Mouse (Mus musculus): Measurements from ENCODE around the gene Zic4. TPM values are rescaled to one million over a fixed set of nuclear protein-coding genes. Genes with fewer than 3 reads are reported as not detected.

The Zic4 gene
- polyA plus RNA-seq, 1 experiment from 2014 or later, result 0.06 TPM

DNA sequence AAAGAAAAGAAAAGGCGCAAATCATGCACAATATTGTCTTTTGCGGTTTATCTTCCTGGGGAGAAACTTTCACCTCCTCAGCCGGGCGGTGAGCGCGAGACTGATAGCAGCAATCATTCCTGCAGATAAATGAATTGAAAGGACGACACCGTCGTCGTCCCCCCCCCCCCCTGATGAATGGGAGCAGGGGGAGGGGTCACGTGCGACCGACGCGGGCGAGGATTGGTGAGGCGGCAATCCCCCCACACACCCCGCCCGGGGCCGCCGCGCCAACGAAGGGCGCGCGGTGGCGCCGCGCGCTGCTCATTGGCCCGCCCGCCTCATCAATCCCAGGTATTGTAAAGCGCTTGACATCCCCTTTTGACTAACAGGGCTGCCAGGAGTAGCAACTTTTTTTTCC, 3.5 kb downstream of the Zic4 start, which contains the start of gene Zic1:
Zic1 (minus strand) TSS at position 147 of the 400 bp plus-strand sequence.
- peak within 1 kb of the TSS; percentile 24 for H3K4me3 ChIP-seq (replicated peaks)
- no peak within 1 kb of the TSS for H3K9ac ChIP-seq
- no peak within 1 kb of the TSS for H3K27ac ChIP-seq
- no peaks in the 10 kb centered on the region for H3K36me3 ChIP-seq
- H3K4me1 ChIP-seq, result peaks cover 15% of the 10 kb centered on the region
- H3K27me3 ChIP-seq (replicated peaks), result peaks cover 86% of the 10 kb centered on the region
- no peaks in the 10 kb centered on the region for H3K9me3 ChIP-seq
- ATAC-seq (ENCODE audit: insufficient read depth, low FRiP score, low read depth), result no peak
- WGBS, result under 1% methylated on average over 32 of the region's 33 CpGs
- H3K4me2 ChIP-seq, result peak within 1 kb of the TSS; percentile 44

DNA sequence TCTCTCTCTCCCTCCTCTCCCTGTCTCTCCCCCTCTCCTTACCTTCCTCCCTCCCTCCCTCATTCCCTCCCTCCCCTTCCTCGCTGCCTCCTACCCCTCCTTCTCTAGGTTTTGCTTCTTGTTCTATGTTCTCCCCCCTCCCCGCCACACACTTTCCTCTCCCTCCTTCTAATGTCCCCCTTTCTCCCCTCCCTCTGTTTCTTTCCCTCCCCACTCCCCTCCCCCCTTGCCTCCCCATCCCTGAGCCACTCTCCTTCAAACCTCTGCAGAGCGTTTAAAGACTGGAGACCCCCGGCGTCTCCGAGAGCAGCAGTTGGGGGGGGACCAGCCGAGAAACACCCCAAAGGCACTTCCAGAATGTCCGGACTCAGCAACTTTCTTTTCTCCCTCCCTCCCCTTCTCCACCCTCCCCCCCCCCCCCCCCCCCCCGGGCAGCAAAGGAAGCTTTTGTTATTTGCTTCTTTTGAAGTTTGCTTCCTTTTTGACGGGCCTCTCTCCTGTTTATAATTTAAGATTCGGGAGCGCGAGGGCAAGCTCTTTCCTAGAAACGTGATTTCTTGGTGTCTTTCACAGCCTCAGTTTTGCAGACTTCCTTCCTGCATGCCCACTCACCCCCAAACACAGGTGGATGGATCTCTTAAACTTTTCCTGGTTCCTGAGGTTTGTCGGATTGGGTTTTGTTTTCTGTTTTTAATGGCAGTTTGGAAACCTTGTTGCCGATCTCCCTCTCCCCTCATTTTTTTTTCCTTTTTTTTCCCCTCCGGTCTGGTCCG, 4.2 kb downstream of the Zic4 start:
- no peak overlapping the region for H3K4me2 ChIP-seq
- H3K36me3 ChIP-seq, result no peaks in the 10 kb centered on the region
- WGBS, result under 1% methylated on average over 18 of the region's 18 CpGs
- no peak overlapping the region for H3K9ac ChIP-seq
- no peak overlapping the region for H3K4me3 ChIP-seq (replicated peaks)
- H3K27me3 ChIP-seq (replicated peaks), result peaks cover 88% of the 10 kb centered on the region
- no peak for ATAC-seq (ENCODE audit: insufficient read depth, low FRiP score, low read depth)
- no peak overlapping the region for H3K27ac ChIP-seq
- no peaks in the 10 kb centered on the region for H3K9me3 ChIP-seq
- peaks cover 15% of the 10 kb centered on the region for H3K4me1 ChIP-seq

- WGBS, result 3% methylated on average over 30 of the region's 30 CpGs
Measured at GRCm38 (mm10) chr9:91366999-91367811, 5.0 kb downstream of the Zic4 start.

DNA sequence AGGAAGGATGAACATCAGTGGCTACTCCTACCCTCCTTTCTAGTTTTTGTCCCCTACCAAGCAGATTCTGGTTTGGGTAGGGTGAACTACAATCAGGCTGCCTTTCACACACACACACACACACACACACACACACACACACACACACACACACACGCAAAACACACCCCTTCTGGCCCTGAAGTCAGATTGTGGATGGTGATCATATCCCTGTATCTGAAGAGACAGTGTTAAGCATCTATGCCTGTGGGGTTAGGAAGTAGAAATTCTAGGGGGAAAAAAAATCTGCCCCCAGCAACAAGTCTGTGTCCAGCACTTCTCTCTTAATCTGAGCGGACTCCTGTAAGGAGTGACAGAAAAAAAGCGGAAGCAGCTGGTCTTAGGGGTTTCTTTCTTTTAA, 5.9 kb downstream of the Zic4 start:
- no peak for ATAC-seq (ENCODE audit: insufficient read depth, low FRiP score, low read depth)
- peaks cover 89% of the 10 kb centered on the region for H3K27me3 ChIP-seq (replicated peaks)
- no peak overlapping the region for H3K4me3 ChIP-seq (replicated peaks)
- peaks cover 9% of the 10 kb centered on the region for H3K4me1 ChIP-seq
- no peak overlapping the region for H3K27ac ChIP-seq
- H3K4me2 ChIP-seq, result no peak overlapping the region
- H3K36me3 ChIP-seq, result no peaks in the 10 kb centered on the region
- 4% methylated on average over 3 of the region's 3 CpGs for WGBS
- no peaks in the 10 kb centered on the region for H3K9me3 ChIP-seq
- H3K9ac ChIP-seq, result no peak overlapping the region

More at GRCm38 (mm10) chr9:91366999-91367811, 5.0 kb downstream of the Zic4 start:
- Histone ChIP-seq H3K27ac (no peak overlapping the region), H3K9me3 (no peaks in the 10 kb centered on the region), H3K27me3 (replicated peaks) (peaks cover 88% of the 10 kb centered on the region), H3K9ac (no peak overlapping the region), H3K4me3 (replicated peaks) (no peak overlapping the region), H3K4me2 (no peak overlapping the region), H3K36me3 (no peaks in the 10 kb centered on the region), H3K4me1 (peaks cover 11% of the 10 kb centered on the region)
- ATAC-seq (ENCODE audit: insufficient read depth, low FRiP score, low read depth), result no peak

GRCm38 (mm10) chr9:91368946-91369292, 6.7 kb downstream of the Zic4 start:
- peaks cover 9% of the 10 kb centered on the region for H3K4me1 ChIP-seq
- peaks cover 85% of the 10 kb centered on the region for H3K27me3 ChIP-seq (replicated peaks)
- ATAC-seq (ENCODE audit: insufficient read depth, low FRiP score, low read depth), result no peak
- no peak overlapping the region for H3K9ac ChIP-seq
- no peaks in the 10 kb centered on the region for H3K9me3 ChIP-seq
- no peak overlapping the region for H3K4me2 ChIP-seq
- no peak overlapping the region for H3K4me3 ChIP-seq (replicated peaks)
- no peak overlapping the region for H3K27ac ChIP-seq
- no peaks in the 10 kb centered on the region for H3K36me3 ChIP-seq
- 4% methylated on average over 13 of the region's 13 CpGs for WGBS

DNA sequence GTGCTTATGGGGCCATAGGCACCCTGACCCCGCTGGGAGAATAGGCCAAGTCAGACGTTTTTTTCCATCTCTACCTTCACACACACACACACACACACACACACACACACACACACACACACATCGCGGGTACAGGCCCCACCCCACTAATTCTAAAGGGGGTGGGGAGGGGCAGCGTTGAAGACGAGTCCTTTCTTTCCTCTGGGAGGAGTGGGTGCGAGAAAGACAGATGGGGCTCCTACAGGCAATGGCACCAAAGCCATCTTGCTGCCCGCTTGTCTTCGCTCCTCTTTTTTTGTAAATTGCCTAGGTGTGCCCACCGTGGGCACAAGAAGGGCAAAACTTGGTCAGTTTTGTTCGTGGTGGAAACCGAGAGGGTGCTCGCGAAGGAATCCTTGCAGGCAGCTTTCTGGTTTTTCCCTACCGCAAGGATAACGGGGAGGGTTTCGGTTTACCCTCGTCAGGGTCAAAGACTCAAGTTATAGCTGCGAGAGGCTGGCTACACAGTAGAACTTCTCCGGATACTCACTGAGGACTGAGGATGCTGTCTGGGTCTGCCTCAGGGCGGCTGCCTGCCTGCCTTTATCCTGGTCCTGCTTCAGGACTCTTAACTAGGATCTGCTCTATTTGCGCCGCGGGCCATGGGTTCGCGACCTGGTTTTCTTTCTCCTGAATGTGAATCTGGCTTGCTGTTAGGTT, 7.2 kb downstream of the Zic4 start:
- Histone ChIP-seq H3K9ac (no peak overlapping the region), H3K27ac (no peak overlapping the region), H3K27me3 (replicated peaks) (peaks cover 84% of the 10 kb centered on the region), H3K4me1 (peaks cover 7% of the 10 kb centered on the region), H3K9me3 (no peaks in the 10 kb centered on the region), H3K4me2 (no peak overlapping the region), H3K4me3 (replicated peaks) (no peak overlapping the region), H3K36me3 (no peaks in the 10 kb centered on the region)
- WGBS, result 3% methylated on average over 26 of the region's 26 CpGs
- no peak for ATAC-seq (ENCODE audit: insufficient read depth, low FRiP score, low read depth)

DNA sequence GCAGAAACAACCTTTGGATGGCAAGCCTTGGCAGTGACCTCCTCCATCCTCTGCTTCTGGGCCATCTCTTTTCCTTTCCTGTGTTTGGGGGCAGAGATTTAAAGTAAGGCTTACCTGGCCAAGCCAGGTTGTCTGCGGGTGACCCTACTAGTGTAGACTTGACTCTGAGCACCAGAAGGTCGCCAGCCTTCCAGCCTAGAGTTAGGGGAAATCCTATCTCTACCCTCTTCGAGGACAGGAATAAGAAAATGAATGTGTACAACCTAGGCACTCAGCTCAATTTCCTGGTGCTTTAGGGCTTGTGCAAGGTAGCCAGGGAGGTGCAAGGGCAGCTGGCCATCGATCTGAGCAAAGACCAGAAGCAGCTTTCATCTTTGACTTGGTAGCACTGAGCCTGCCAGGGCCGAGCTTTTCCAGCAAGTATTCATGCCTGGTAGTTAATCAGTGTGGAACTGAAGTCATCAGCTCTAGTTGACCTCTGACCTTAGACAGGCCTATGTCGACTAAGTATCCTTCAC, 8.0 kb downstream of the Zic4 start:
- Histone ChIP-seq H3K9me3 (no peaks in the 10 kb centered on the region), H3K4me3 (replicated peaks) (no peak overlapping the region), H3K36me3 (no peaks in the 10 kb centered on the region), H3K27me3 (replicated peaks) (peaks cover 82% of the 10 kb centered on the region), H3K4me1 (no peaks in the 10 kb centered on the region), H3K4me2 (no peak overlapping the region), H3K9ac (no peak overlapping the region), H3K27ac (no peak overlapping the region)
- no peak for ATAC-seq (ENCODE audit: insufficient read depth, low FRiP score, low read depth)
- 16% methylated on average over 6 of the region's 6 CpGs for WGBS

GRCm38 (mm10) chr9:91371011-91371410, 8.8 kb downstream of the Zic4 start:
- peaks cover 84% of the 10 kb centered on the region for H3K27me3 ChIP-seq (replicated peaks)

GRCm38 (mm10) chr9:91371608-91372007, 9.4 kb downstream of the Zic4 start:
- ATAC-seq (ENCODE audit: insufficient read depth, low FRiP score, low read depth), result no peak
- 9% methylated on average over 4 of the region's 4 CpGs for WGBS
- H3K4me3 ChIP-seq (replicated peaks), result no peak overlapping the region
- peaks cover 86% of the 10 kb centered on the region for H3K27me3 ChIP-seq (replicated peaks)
- no peaks in the 10 kb centered on the region for H3K9me3 ChIP-seq
- H3K36me3 ChIP-seq, result no peaks in the 10 kb centered on the region
- no peak overlapping the region for H3K9ac ChIP-seq
- no peak overlapping the region for H3K4me2 ChIP-seq
- H3K4me1 ChIP-seq, result no peaks in the 10 kb centered on the region
- no peak overlapping the region for H3K27ac ChIP-seq

More at GRCm38 (mm10) chr9:91371011-91371410, 8.8 kb downstream of the Zic4 start:
- Histone ChIP-seq H3K4me2 (no peak overlapping the region), H3K9me3 (no peaks in the 10 kb centered on the region), H3K4me3 (replicated peaks) (no peak overlapping the region), H3K36me3 (no peaks in the 10 kb centered on the region), H3K27ac (no peak overlapping the region), H3K9ac (no peak overlapping the region), H3K4me1 (no peaks in the 10 kb centered on the region)
- no peak for ATAC-seq (ENCODE audit: insufficient read depth, low FRiP score, low read depth)

DNA sequence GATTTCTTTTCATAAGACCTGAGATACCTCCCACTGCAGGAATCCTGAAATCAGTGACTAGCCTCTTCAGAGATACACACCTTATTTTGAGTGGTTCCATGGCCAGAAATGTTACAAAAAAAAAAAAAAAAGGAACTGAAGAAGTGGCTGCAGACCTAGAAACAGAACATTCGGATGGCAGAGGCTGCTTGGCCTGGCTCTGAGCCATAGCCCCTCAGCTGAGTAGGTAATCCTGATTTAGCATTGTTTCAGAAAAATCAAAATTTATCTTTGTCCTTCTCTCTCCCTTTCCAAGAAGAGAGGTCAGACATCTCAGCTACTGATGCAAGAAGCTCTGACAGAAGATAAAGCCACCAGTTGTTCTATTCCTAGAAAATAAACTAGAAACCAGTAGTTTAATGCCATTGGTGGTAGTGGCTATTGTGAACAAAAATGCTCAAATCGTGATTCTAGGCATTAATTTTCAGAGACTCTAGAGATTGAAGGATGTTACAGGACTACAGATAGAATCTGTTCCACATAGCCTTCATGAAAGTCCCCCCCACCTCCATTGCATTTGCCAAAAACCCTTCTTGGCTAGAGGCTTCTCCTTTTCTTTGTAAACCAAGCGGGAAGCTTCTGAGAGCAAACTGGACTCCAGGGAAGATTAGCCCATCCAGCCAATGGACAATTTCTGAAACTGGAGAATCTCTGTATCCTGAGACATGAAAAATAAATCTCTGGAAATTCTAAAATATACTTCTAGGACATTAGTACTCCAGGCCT, 11.8 kb downstream of the Zic4 start:
- no peak overlapping the region for H3K9ac ChIP-seq
- no peak overlapping the region for H3K4me2 ChIP-seq
- peaks cover 91% of the 10 kb centered on the region for H3K27me3 ChIP-seq (replicated peaks)
- no peak overlapping the region for H3K27ac ChIP-seq
- 27% methylated on average over 3 of the region's 3 CpGs for WGBS
- no peaks in the 10 kb centered on the region for H3K36me3 ChIP-seq
- no peaks in the 10 kb centered on the region for H3K9me3 ChIP-seq
- H3K4me1 ChIP-seq, result no peaks in the 10 kb centered on the region
- H3K4me3 ChIP-seq (replicated peaks), result no peak overlapping the region
- no peak for ATAC-seq (ENCODE audit: insufficient read depth, low FRiP score, low read depth)

DNA sequence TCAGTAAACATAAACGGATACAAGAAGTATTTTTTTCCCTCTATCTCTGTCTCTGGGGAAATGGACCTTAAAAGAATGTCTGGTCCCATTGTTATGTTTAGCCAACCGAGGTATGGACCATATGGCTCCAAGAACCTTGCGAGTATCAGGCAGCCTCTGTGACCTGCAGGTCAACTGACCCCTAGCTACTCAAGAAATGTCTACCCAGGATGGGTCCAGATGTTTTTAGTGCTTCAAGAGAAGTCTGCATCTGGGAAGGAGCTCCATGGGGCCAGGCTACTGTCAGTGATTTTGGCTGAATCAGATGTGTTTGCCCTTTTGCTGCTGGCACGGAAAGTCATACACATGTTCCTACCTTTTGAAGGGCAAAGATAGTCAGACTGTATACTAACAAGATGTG, 12.5 kb downstream of the Zic4 start:
- Histone ChIP-seq H3K4me2 (no peak overlapping the region), H3K9me3 (no peaks in the 10 kb centered on the region), H3K4me1 (no peaks in the 10 kb centered on the region), H3K27ac (no peak overlapping the region), H3K4me3 (replicated peaks) (no peak overlapping the region), H3K36me3 (no peaks in the 10 kb centered on the region), H3K9ac (no peak overlapping the region), H3K27me3 (replicated peaks) (peaks cover 91% of the 10 kb centered on the region)
- 7% methylated on average over 4 of the region's 4 CpGs for WGBS
- no peak for ATAC-seq (ENCODE audit: insufficient read depth, low FRiP score, low read depth)
